Mouse (Mus musculus): ENCODE data around the gene Lrrc58.

- no peak for TF ChIP-seq CTCF (IDR thresholded peaks at IDR 0.05; ENCODE audit: borderline replicate concordance, insufficient read depth, low read depth, low read length)
- no peak for TF ChIP-seq POLR2A (IDR thresholded peaks at IDR 0.05; ENCODE audit: borderline replicate concordance, insufficient read depth, low read length)
These were observed 21.1 kb upstream of the Lrrc58 start for GRCm38 (mm10) chr16:37847081-37847480.
